Mouse (Mus musculus): ENCODE data around the gene Ostm1. TPM values are rescaled to one million over a fixed set of nuclear protein-coding genes. Genes with fewer than 3 reads are reported as not detected.

The Ostm1 gene
- polyA plus RNA-seq, 1 experiment = 13.0 TPM

- Histone ChIP-seq H3K27me3 (ENCODE audit: control insufficient read depth, insufficient read depth, low read length) (peaks cover 89% of the 10 kb centered on the region), H3K4me1 (ENCODE audit: control insufficient read depth, insufficient read depth, insufficient read length, low read length) (peaks cover 7% of the 10 kb centered on the region), H3K27ac (ENCODE audit: insufficient read depth, low read depth, low read length) (no peak overlapping the region), H3K36me3 (ENCODE audit: control insufficient read depth, insufficient read depth, low read length) (no peaks in the 10 kb centered on the region), H3K4me3 (ENCODE audit: low read depth, low read length) (no peak overlapping the region)
- WGBS = 3% methylated on average over 37 of the region's 37 CpGs
- no peak for TF ChIP-seq POLR2A (IDR thresholded peaks at IDR 0.05; ENCODE audit: low read depth, low read length)
- no peak for TF ChIP-seq CTCF (IDR thresholded peaks at IDR 0.05; ENCODE audit: extremely low read depth, insufficient read length, insufficient replicate concordance, low read depth, low read length)
These were observed 888 bp downstream of the Ostm1 start for GRCm38 (mm10) chr10:42584436-42584983.

GRCm38 (mm10) chr10:42585156-42585555 is 1.5 kb downstream of the Ostm1 start:
- H3K4me3 ChIP-seq (ENCODE audit: low read depth, low read length) = no peak overlapping the region
- H3K27me3 ChIP-seq (ENCODE audit: control insufficient read depth, insufficient read depth, low read length) = peaks cover 84% of the 10 kb centered on the region
- no peak overlapping the region for H3K27ac ChIP-seq (ENCODE audit: insufficient read depth, low read depth, low read length)
- no peaks in the 10 kb centered on the region for H3K36me3 ChIP-seq (ENCODE audit: control insufficient read depth, insufficient read depth, low read length)
- 3% methylated on average over 8 of the region's 8 CpGs for WGBS
- peaks cover 4% of the 10 kb centered on the region; the same call in 1 of the 2 replicates for H3K4me1 ChIP-seq (ENCODE audit: control insufficient read depth, insufficient read depth, insufficient read length, low read length)
- TF ChIP-seq CTCF (IDR thresholded peaks at IDR 0.05; ENCODE audit: extremely low read depth, insufficient read length, insufficient replicate concordance, low read depth, low read length) (no peak), POLR2A (IDR thresholded peaks at IDR 0.05; ENCODE audit: low read depth, low read length) (no peak)

- WGBS = 11% methylated on average over 22 of the region's 22 CpGs
- Histone ChIP-seq H3K27me3 (ENCODE audit: control insufficient read depth, insufficient read depth, low read length) (peaks cover 84% of the 10 kb centered on the region), H3K36me3 (ENCODE audit: control insufficient read depth, insufficient read depth, low read length) (no peaks in the 10 kb centered on the region), H3K4me1 (ENCODE audit: control insufficient read depth, insufficient read depth, insufficient read length, low read length) (peaks cover 4% of the 10 kb centered on the region; the same call in 1 of the 2 replicates), H3K27ac (ENCODE audit: insufficient read depth, low read depth, low read length) (no peak overlapping the region), H3K4me3 (ENCODE audit: low read depth, low read length) (no peak overlapping the region)
- TF ChIP-seq CTCF (IDR thresholded peaks at IDR 0.05; ENCODE audit: extremely low read depth, insufficient read length, insufficient replicate concordance, low read depth, low read length) (no peak), POLR2A (IDR thresholded peaks at IDR 0.05; ENCODE audit: low read depth, low read length) (no peak)
These were observed 2.1 kb downstream of the Ostm1 start for GRCm38 (mm10) chr10:42585596-42586305.

- Histone ChIP-seq H3K27ac (ENCODE audit: insufficient read depth, low read depth, low read length) (no peak overlapping the region), H3K36me3 (ENCODE audit: control insufficient read depth, insufficient read depth, low read length) (no peaks in the 10 kb centered on the region), H3K27me3 (ENCODE audit: control insufficient read depth, insufficient read depth, low read length) (peaks cover 82% of the 10 kb centered on the region), H3K4me1 (ENCODE audit: control insufficient read depth, insufficient read depth, insufficient read length, low read length) (peaks cover 14% of the 10 kb centered on the region), H3K4me3 (ENCODE audit: low read depth, low read length) (no peak overlapping the region)
- WGBS = 9% methylated on average over 8 of the region's 8 CpGs
- TF ChIP-seq CTCF (IDR thresholded peaks at IDR 0.05; ENCODE audit: extremely low read depth, insufficient read length, insufficient replicate concordance, low read depth, low read length) = no peak
- no peak for TF ChIP-seq POLR2A (IDR thresholded peaks at IDR 0.05; ENCODE audit: low read depth, low read length)
These were observed 4.5 kb downstream of the Ostm1 start for GRCm38 (mm10) chr10:42587961-42588750.

- Histone ChIP-seq H3K36me3 (ENCODE audit: control insufficient read depth, insufficient read depth, low read length) (no peaks in the 10 kb centered on the region), H3K4me1 (ENCODE audit: control insufficient read depth, insufficient read depth, insufficient read length, low read length) (peaks cover 10% of the 10 kb centered on the region; the same call in 1 of the 2 replicates), H3K27me3 (ENCODE audit: control insufficient read depth, insufficient read depth, low read length) (peaks cover 81% of the 10 kb centered on the region), H3K4me3 (ENCODE audit: low read depth, low read length) (no peak overlapping the region), H3K27ac (ENCODE audit: insufficient read depth, low read depth, low read length) (no peak overlapping the region)
- TF ChIP-seq CTCF (IDR thresholded peaks at IDR 0.05; ENCODE audit: extremely low read depth, insufficient read length, insufficient replicate concordance, low read depth, low read length) = no peak
- no peak for TF ChIP-seq POLR2A (IDR thresholded peaks at IDR 0.05; ENCODE audit: low read depth, low read length)
- 10% methylated on average over 5 of the region's 5 CpGs for WGBS
These were observed 5.9 kb downstream of the Ostm1 start for GRCm38 (mm10) chr10:42589505-42589904.

GRCm38 (mm10) chr10:42590261-42591184 is 6.9 kb downstream of the Ostm1 start:
- H3K27ac ChIP-seq (ENCODE audit: insufficient read depth, low read depth, low read length) = no peak overlapping the region
- H3K4me1 ChIP-seq (ENCODE audit: control insufficient read depth, insufficient read depth, insufficient read length, low read length) = peaks cover 10% of the 10 kb centered on the region; the same call in 1 of the 2 replicates
- no peaks in the 10 kb centered on the region for H3K36me3 ChIP-seq (ENCODE audit: control insufficient read depth, insufficient read depth, low read length)
- WGBS = 6% methylated on average over 19 of the region's 19 CpGs
- no peak overlapping the region for H3K4me3 ChIP-seq (ENCODE audit: low read depth, low read length)
- no peak for TF ChIP-seq POLR2A (IDR thresholded peaks at IDR 0.05; ENCODE audit: low read depth, low read length)
- TF ChIP-seq CTCF (IDR thresholded peaks at IDR 0.05; ENCODE audit: extremely low read depth, insufficient read length, insufficient replicate concordance, low read depth, low read length) = no peak
- peaks cover 78% of the 10 kb centered on the region for H3K27me3 ChIP-seq (ENCODE audit: control insufficient read depth, insufficient read depth, low read length)
